Mouse (Mus musculus) thymus, postnatal 36 days (tissue): Measurements from ENCODE around the gene Insyn1.
A peak's percentile ranks its signal among the peaks of the same experiment; 100 is the strongest.

ENCODE experiments used
- DNase-seq, 2 experiments: peaks; one replicate each; pipeline ENCODE4 v3.0.0; 2022; ENCODE audit warnings: mixed read lengths in 2 of 2

Insyn1 gene

GRCm38 (mm10) chr9:58535447-58536134 lies 47.2 kb downstream of the Insyn1 start:
- peak; percentile 55 to 57 for DNase-seq

GRCm38 (mm10) chr9:58537774-58538173 lies 49.4 kb downstream of the Insyn1 start:
- no peak for DNase-seq

- DNase-seq = peak; percentile 30 to 31
Observed at GRCm38 (mm10) chr9:58539886-58540285, 51.5 kb downstream of the Insyn1 start.

GRCm38 (mm10) chr9:58541895-58542338 lies 53.5 kb downstream of the Insyn1 start:
- peak; percentile 66 to 82 for DNase-seq

GRCm38 (mm10) chr9:58544879-58545324 lies 56.5 kb downstream of the Insyn1 start:
- DNase-seq = no peak

GRCm38 (mm10) chr9:58545428-58545827 lies 57.0 kb downstream of the Insyn1 start:
- DNase-seq = no peak

GRCm38 (mm10) chr9:58546630-58547360 lies 58.4 kb downstream of the Insyn1 start:
- DNase-seq = no peak

- no peak for DNase-seq
Observed at GRCm38 (mm10) chr9:58548897-58549296, 60.5 kb downstream of the Insyn1 start.
